Mouse (Mus musculus) kidney, embryonic 14.5 days (tissue): ENCODE measurements around the gene Cdk8. TPM values are rescaled to one million over a fixed set of nuclear protein-coding genes. Genes with fewer than 3 reads are reported as not detected.

Experiments
- ATAC-seq: fragments of 200-750 bp; cut with Nextera tagmentation; 2 replicates; pipeline ENCODE4 v1.8.0; 2017; ENCODE audit warnings: moderate number of reproducible peaks, mild to moderate bottlenecking, moderate TSS enrichment, moderate library complexity; ENCODE audit not compliant: low FRiP score, low TSS enrichment
- H3K27ac ChIP-seq: fragments of 300-500 bp; sonication (generic); 2 replicates; pipeline ENCODE4 v1.5.1; 2014; ENCODE audit warnings: low read depth, mild to moderate bottlenecking, low read length, moderate library complexity, mixed read lengths
- H3K27me3 ChIP-seq: fragments of 300-500 bp; sonication (generic); 2 replicates; pipeline ENCODE4 v1.6.1; 2014; ENCODE audit warnings: mild to moderate bottlenecking, low read length; ENCODE audit not compliant: control insufficient read depth, insufficient read depth
- H3K36me3 ChIP-seq: fragments of 300-500 bp; sonication (generic); 2 replicates; pipeline ENCODE4 v1.6.1; 2014; ENCODE audit warnings: low read length, mixed read lengths; ENCODE audit not compliant: control insufficient read depth, insufficient read depth
- H3K4me1 ChIP-seq: fragments of 300-500 bp; sonication (generic); 2 replicates; pipeline ENCODE4 v1.6.1; 2014; ENCODE audit warnings: low read length, mixed read lengths; ENCODE audit not compliant: control insufficient read depth, insufficient read depth
- H3K4me2 ChIP-seq: fragments of 300-500 bp; sonication (generic); replicated peaks from 2 replicates; pipeline ENCODE4 v1.6.1; 2014; ENCODE audit warnings: low read depth, mild to moderate bottlenecking, low read length
- H3K4me3 ChIP-seq: fragments of 300-500 bp; sonication (generic); 2 replicates; pipeline ENCODE4 v1.5.1; 2014; ENCODE audit warnings: mild to moderate bottlenecking, low read length
- H3K9ac ChIP-seq: fragments of 300-500 bp; sonication (generic); 2 replicates; pipeline ENCODE4 v1.6.1; 2014; ENCODE audit warnings: low read depth, mild to moderate bottlenecking, low read length, moderate library complexity
- H3K9me3 ChIP-seq: fragments of 300-500 bp; sonication (generic); 2 replicates; pipeline ENCODE4 v1.6.1; 2016; ENCODE audit warnings: low read length; ENCODE audit not compliant: control insufficient read depth
- WGBS: fragments of 180-500 bp; shearing (Covaris S2); extraction: QIAGEN DNeasy Blood & Tissue Kit; methylation state at CpG from one replicate; pipeline ENCODE4 v1.1.7; 2014; 5-methylcytosine and 5-hydroxymethylcytosine counted together
- polyA plus RNA-seq: library from polyadenylated mRNA; unstranded; fragments of >200 nt; fragmentation: Nextera tagmentation; extraction: Ambion mirVana; gene quantifications from 2 replicates; pipeline ENCODE4 v1.2.1, GENCODE M21; 2014

The Cdk8 gene
- polyA plus RNA-seq, 1 experiment from 2014 or later, result 35.0 TPM

- peak; percentile 47 for ATAC-seq
- no peak overlapping the region for H3K9ac ChIP-seq
- H3K4me3 ChIP-seq, result no peak overlapping the region
- no peak overlapping the region for H3K4me2 ChIP-seq
- H3K27me3 ChIP-seq, result no peaks in the 10 kb centered on the region
- 26% methylated on average over 14 of the region's 14 CpGs for WGBS
- H3K4me1 ChIP-seq, result peaks cover 13% of the 10 kb centered on the region; the same call in 1 of the 2 replicates
- H3K9me3 ChIP-seq, result no peaks in the 10 kb centered on the region
- no peaks in the 10 kb centered on the region for H3K36me3 ChIP-seq
- H3K27ac ChIP-seq, result peak overlapping the region; percentile 14; the same call in 1 of the 2 replicates
Observed at GRCm38 (mm10) chr5:146315268-146315921, 84.4 kb downstream of the Cdk8 start.

GRCm38 (mm10) chr5:146316316-146316715, 85.3 kb downstream of the Cdk8 start:
- peak; percentile 48; the same call in 1 of the 2 replicates for ATAC-seq
- no peaks in the 10 kb centered on the region for H3K9me3 ChIP-seq
- H3K4me1 ChIP-seq, result peaks cover 13% of the 10 kb centered on the region; the same call in 1 of the 2 replicates
- no peak overlapping the region for H3K4me3 ChIP-seq
- no peaks in the 10 kb centered on the region for H3K36me3 ChIP-seq
- H3K27ac ChIP-seq, result no peak overlapping the region; the same call in 1 of the 2 replicates
- no peak overlapping the region for H3K9ac ChIP-seq
- no peak overlapping the region for H3K4me2 ChIP-seq
- no peaks in the 10 kb centered on the region for H3K27me3 ChIP-seq
- WGBS, result 90% methylated on average over 5 of the region's 5 CpGs

- no peak overlapping the region for H3K9ac ChIP-seq
- peaks cover 13% of the 10 kb centered on the region; the same call in 1 of the 2 replicates for H3K4me1 ChIP-seq
- no peak overlapping the region for H3K4me3 ChIP-seq
- 56% methylated on average over 5 of the region's 5 CpGs for WGBS
- no peak overlapping the region for H3K27ac ChIP-seq
- no peaks in the 10 kb centered on the region for H3K9me3 ChIP-seq
- H3K36me3 ChIP-seq, result no peaks in the 10 kb centered on the region
- H3K27me3 ChIP-seq, result no peaks in the 10 kb centered on the region
- no peak overlapping the region for H3K4me2 ChIP-seq
- no peak for ATAC-seq
Observed at GRCm38 (mm10) chr5:146318051-146318450, 87.0 kb downstream of the Cdk8 start.

- no peak for ATAC-seq
- peaks cover 12% of the 10 kb centered on the region; the same call in 1 of the 2 replicates for H3K4me1 ChIP-seq
- WGBS, result 80% methylated on average over 8 of the region's 8 CpGs
Observed at GRCm38 (mm10) chr5:146318461-146318860, 87.4 kb downstream of the Cdk8 start.

GRCm38 (mm10) chr5:146328941-146329340, 97.9 kb downstream of the Cdk8 start:
- Histone ChIP-seq H3K27me3 (no peaks in the 10 kb centered on the region), H3K9ac (no peak overlapping the region), H3K4me1 (no peaks in the 10 kb centered on the region), H3K27ac (no peak overlapping the region), H3K9me3 (no peaks in the 10 kb centered on the region), H3K36me3 (no peaks in the 10 kb centered on the region), H3K4me2 (no peak overlapping the region), H3K4me3 (no peak overlapping the region)
- ATAC-seq, result no peak
- 54% methylated on average over 10 of the region's 10 CpGs for WGBS

More at GRCm38 (mm10) chr5:146318461-146318860, 87.4 kb downstream of the Cdk8 start:
- Histone ChIP-seq H3K9me3 (no peaks in the 10 kb centered on the region), H3K9ac (no peak overlapping the region), H3K4me2 (no peak overlapping the region), H3K27ac (no peak overlapping the region), H3K4me3 (no peak overlapping the region), H3K27me3 (no peaks in the 10 kb centered on the region), H3K36me3 (no peaks in the 10 kb centered on the region)

- Histone ChIP-seq H3K9ac (no peak overlapping the region), H3K27ac (no peak overlapping the region), H3K9me3 (no peaks in the 10 kb centered on the region), H3K4me3 (no peak overlapping the region), H3K4me1 (no peaks in the 10 kb centered on the region), H3K27me3 (no peaks in the 10 kb centered on the region), H3K36me3 (no peaks in the 10 kb centered on the region), H3K4me2 (no peak overlapping the region)
- no peak for ATAC-seq
- 87% methylated on average over 5 of the region's 5 CpGs for whole genome bisulfite sequencing
Observed at GRCm38 (mm10) chr5:146329541-146329940, 98.5 kb downstream of the Cdk8 start.

GRCm38 (mm10) chr5:146330031-146330764, 99.2 kb downstream of the Cdk8 start:
- no peaks in the 10 kb centered on the region for H3K27me3 ChIP-seq
- 37% methylated on average over 13 of the region's 13 CpGs for WGBS
- H3K36me3 ChIP-seq, result no peaks in the 10 kb centered on the region
- ATAC-seq, result no peak
- no peaks in the 10 kb centered on the region for H3K9me3 ChIP-seq
- H3K27ac ChIP-seq, result no peak overlapping the region
- H3K4me2 ChIP-seq, result no peak overlapping the region
- no peak overlapping the region for H3K9ac ChIP-seq
- no peaks in the 10 kb centered on the region for H3K4me1 ChIP-seq
- H3K4me3 ChIP-seq, result no peak overlapping the region

- ATAC-seq, result no peak
- no peaks in the 10 kb centered on the region for H3K9me3 ChIP-seq
- no peaks in the 10 kb centered on the region for H3K4me1 ChIP-seq
- no peak overlapping the region for H3K4me3 ChIP-seq
- H3K36me3 ChIP-seq, result no peaks in the 10 kb centered on the region
- H3K4me2 ChIP-seq, result no peak overlapping the region
- H3K9ac ChIP-seq, result no peak overlapping the region
- H3K27me3 ChIP-seq, result no peaks in the 10 kb centered on the region
- 41% methylated on average over 3 of the region's 3 CpGs for WGBS
- H3K27ac ChIP-seq, result no peak overlapping the region
Observed at GRCm38 (mm10) chr5:146330765-146331115, 99.7 kb downstream of the Cdk8 start.

GRCm38 (mm10) chr5:146331131-146331530, 100.1 kb downstream of the Cdk8 start:
- ATAC-seq, result no peak
- no peak overlapping the region for H3K9ac ChIP-seq
- no peaks in the 10 kb centered on the region for H3K27me3 ChIP-seq
- no peak overlapping the region for H3K4me2 ChIP-seq
- no peak overlapping the region for H3K4me3 ChIP-seq
- no peaks in the 10 kb centered on the region for H3K9me3 ChIP-seq
- 71% methylated on average over 11 of the region's 11 CpGs for WGBS
- no peaks in the 10 kb centered on the region for H3K36me3 ChIP-seq
- H3K4me1 ChIP-seq, result no peaks in the 10 kb centered on the region
- H3K27ac ChIP-seq, result no peak overlapping the region
